Mouse (Mus musculus): ENCODE results near the gene Cpa1.

- TF ChIP-seq CTCF (conservative IDR thresholded peaks at IDR 0.05; ENCODE audit: low read length) (no peak), NANOG (IDR thresholded peaks at IDR 0.05; ENCODE audit: borderline replicate concordance, low read length) (no peak), POU5F1 (IDR thresholded peaks at IDR 0.05; ENCODE audit: borderline replicate concordance, low read length) (no peak)
These were observed 10.8 kb downstream of the Cpa1 start for GRCm38 (mm10) chr6:30649651-30650296.

Data from E14TG2a.4 (cell line).